Mouse (Mus musculus) stomach, embryonic 14.5 days (tissue): ENCODE measurements around the gene St3gal4. TPM values are rescaled to one million over a fixed set of nuclear protein-coding genes. Genes with fewer than 3 reads are reported as not detected.

Source experiments
- ATAC-seq: fragments of 200-750 bp; cut with Nextera tagmentation; 2 replicates; pipeline ENCODE4 v1.8.0; 2017; ENCODE audit warnings: low read depth, moderate TSS enrichment; ENCODE audit not compliant: insufficient number of reproducible peaks, insufficient read depth, low FRiP score
- H3K27ac ChIP-seq: fragments of 300-500 bp; sonication (generic); 2 replicates; pipeline ENCODE4 v1.5.1; 2014; ENCODE audit warnings: mild to moderate bottlenecking, low read length, moderate library complexity, mixed read lengths
- H3K27me3 ChIP-seq: fragments of 300-500 bp; sonication (generic); 2 replicates; pipeline ENCODE4 v1.6.1; 2014; ENCODE audit warnings: low read length, control low read depth, mixed read lengths; ENCODE audit not compliant: control insufficient read depth, insufficient read depth
- H3K36me3 ChIP-seq: fragments of 300-500 bp; sonication (generic); 2 replicates; pipeline ENCODE4 v1.6.1; 2014; ENCODE audit warnings: mild to moderate bottlenecking, control low read depth, low read length, moderate library complexity, mixed read lengths; ENCODE audit not compliant: control insufficient read depth, insufficient read depth
- H3K4me1 ChIP-seq: fragments of 300-500 bp; sonication (generic); 2 replicates; pipeline ENCODE4 v1.6.1; 2014; ENCODE audit warnings: low read length, control low read depth, mixed read lengths; ENCODE audit not compliant: control insufficient read depth, insufficient read depth
- H3K4me2 ChIP-seq: fragments of 300-500 bp; sonication (generic); replicated peaks from 2 replicates; pipeline ENCODE4 v1.6.1; 2014; ENCODE audit warnings: low read depth, low read length, control low read depth
- H3K4me3 ChIP-seq: fragments of 300-500 bp; sonication (generic); 2 replicates; pipeline ENCODE4 v1.5.1; 2014; ENCODE audit warnings: low read depth, low read length, control low read depth
- H3K9ac ChIP-seq: fragments of 300-500 bp; sonication (generic); replicated peaks from 2 replicates; pipeline ENCODE4 v1.6.1; 2014; ENCODE audit warnings: low read depth, mild to moderate bottlenecking, control low read depth, low read length, moderate library complexity, mixed read lengths
- H3K9me3 ChIP-seq: fragments of 300-500 bp; sonication (generic); 2 replicates; pipeline ENCODE4 v1.6.1; 2016; ENCODE audit warnings: low read depth, low read length, control low read depth; ENCODE audit not compliant: control insufficient read depth
- WGBS: fragments of 180-500 bp; shearing (Covaris S2); extraction: QIAGEN DNeasy Blood & Tissue Kit; methylation state at CpG from one replicate; pipeline ENCODE4 v1.1.7; 2014; 5-methylcytosine and 5-hydroxymethylcytosine counted together
- polyA plus RNA-seq: library from polyadenylated mRNA; unstranded; fragments of >200 nt; fragmentation: Nextera tagmentation; extraction: Ambion mirVana; gene quantifications from 2 replicates; pipeline ENCODE4 v1.2.1, GENCODE M21; 2014

Gene St3gal4
- polyA plus RNA-seq, 1 experiment from 2014 or later: 24.4 TPM

DNA sequence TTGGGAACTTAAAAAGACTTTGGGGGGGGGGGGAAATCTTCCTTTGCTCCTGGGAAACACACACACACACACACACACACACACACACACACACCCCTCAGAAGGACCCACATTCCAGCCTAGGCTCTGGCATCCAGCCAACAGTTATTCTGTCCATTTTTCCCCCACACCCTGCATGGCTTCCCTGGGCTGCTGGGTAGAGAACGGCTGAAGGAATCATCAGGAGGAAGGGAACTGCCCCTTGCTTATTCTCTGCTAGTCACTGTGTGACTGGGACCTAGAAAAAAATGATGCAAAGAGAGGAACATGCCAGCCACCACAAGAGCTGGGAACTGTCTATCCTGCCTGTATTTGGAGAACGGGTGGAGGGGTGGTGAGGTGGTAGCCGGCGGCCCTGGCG lies 101.0 kb downstream of the St3gal4 start:
- H3K27ac ChIP-seq: no peak overlapping the region
- WGBS: 34% methylated on average over 5 of the region's 5 CpGs
- H3K9me3 ChIP-seq: no peaks in the 10 kb centered on the region
- peaks cover 11% of the 10 kb centered on the region; the same call in 1 of the 2 replicates for H3K4me1 ChIP-seq
- no peak overlapping the region for H3K9ac ChIP-seq
- ATAC-seq: no peak
- H3K4me2 ChIP-seq: no peak overlapping the region
- H3K27me3 ChIP-seq: no peaks in the 10 kb centered on the region
- no peaks in the 10 kb centered on the region for H3K36me3 ChIP-seq
- H3K4me3 ChIP-seq: no peak overlapping the region

DNA sequence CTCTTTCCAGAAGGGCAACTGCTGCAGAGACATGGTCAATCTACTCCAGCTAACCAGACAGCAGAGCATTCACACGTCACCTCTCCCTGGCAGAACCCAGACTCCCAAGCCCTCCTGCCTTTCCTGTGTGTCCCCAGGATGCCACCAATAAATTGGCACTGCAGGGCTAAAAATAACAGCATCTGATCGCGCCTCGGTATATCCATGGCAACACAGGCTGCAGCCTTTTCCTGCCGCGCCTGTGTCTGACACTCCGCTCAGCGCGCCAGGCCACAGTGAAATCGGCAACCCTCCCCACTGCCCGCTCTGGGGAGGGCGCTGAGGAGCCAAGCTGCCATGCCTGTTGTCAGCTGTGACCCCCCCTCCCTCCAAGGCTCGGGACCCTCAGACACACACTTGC lies 101.5 kb downstream of the St3gal4 start:
- ATAC-seq: no peak
- Histone ChIP-seq H3K4me2 (0 out of 2 replicates have a peak overlapping the region, but pooled peaks have one; percentile 10), H3K9ac (no peak overlapping the region)

DNA sequence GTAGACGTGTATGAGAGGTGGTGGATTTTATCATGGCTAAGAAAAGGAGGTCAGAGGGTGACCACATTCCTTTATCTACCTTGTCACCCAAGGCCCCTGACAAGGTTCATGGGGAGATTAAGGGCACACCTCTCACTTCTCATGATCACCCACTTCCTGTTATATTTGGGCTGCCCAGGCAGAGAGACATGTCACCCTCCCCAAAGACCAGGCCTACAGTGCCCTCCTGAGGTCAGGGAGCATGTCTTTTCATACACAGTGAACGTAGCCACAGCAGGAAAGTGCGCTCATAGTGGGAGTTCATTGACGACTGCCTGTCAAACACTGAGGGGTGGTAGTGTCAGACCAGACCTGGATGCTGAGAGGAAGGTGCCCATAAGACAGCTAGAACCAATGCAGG lies 102.3 kb downstream of the St3gal4 start:
- 52% methylated on average over 4 of the region's 4 CpGs for WGBS
- H3K36me3 ChIP-seq: no peaks in the 10 kb centered on the region
- no peaks in the 10 kb centered on the region for H3K9me3 ChIP-seq
- no peak overlapping the region for H3K9ac ChIP-seq
- no peak for ATAC-seq
- H3K4me3 ChIP-seq: no peak overlapping the region
- H3K27ac ChIP-seq: no peak overlapping the region
- no peaks in the 10 kb centered on the region for H3K27me3 ChIP-seq
- H3K4me2 ChIP-seq: no peak overlapping the region
- H3K4me1 ChIP-seq: peaks cover 11% of the 10 kb centered on the region; the same call in 1 of the 2 replicates

More for the DNA sequence above, 101.5 kb downstream of the St3gal4 start:
- Histone ChIP-seq H3K36me3 (no peaks in the 10 kb centered on the region), H3K27me3 (no peaks in the 10 kb centered on the region), H3K27ac (no peak overlapping the region), H3K4me3 (no peak overlapping the region), H3K9me3 (no peaks in the 10 kb centered on the region), H3K4me1 (peaks cover 11% of the 10 kb centered on the region; the same call in 1 of the 2 replicates)
- 18% methylated on average over 13 of the region's 13 CpGs for WGBS

DNA sequence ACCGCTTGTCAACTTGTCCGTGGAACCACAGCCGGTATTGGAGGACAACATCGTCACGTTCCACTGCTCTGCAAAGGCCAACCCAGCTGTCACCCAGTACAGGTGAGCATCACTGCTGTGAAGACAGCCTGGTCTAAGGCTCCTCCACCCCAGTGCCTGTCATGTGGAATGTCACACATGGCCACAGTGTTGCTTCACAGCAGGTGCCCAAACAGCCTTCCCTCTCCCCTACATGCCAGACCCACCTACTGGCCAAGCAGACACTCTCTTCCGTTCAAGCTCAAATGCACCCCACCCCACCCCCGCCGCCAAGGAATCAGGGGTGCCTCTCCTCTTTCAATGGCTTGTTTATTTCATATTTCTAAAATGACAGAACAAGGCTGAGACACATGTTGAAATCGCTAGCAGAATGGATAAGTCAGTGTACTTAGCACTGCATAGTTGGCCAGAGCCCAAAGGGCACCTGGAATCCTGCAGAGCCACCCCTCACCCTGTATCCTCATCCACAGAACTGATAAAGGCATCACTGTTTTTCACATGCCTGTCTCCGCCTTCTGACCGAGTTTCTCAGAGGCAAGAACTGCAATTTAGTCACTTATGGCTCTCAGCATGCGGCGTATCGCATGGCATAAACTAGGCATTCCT lies 111.2 kb downstream of the St3gal4 start:
- H3K36me3 ChIP-seq: no peaks in the 10 kb centered on the region
- H3K27me3 ChIP-seq: no peaks in the 10 kb centered on the region
- H3K27ac ChIP-seq: no peak overlapping the region
- no peak for ATAC-seq
- H3K4me3 ChIP-seq: no peak overlapping the region
- no peaks in the 10 kb centered on the region for H3K9me3 ChIP-seq
- H3K4me1 ChIP-seq: no peaks in the 10 kb centered on the region
- 72% methylated on average over 14 of the region's 14 CpGs for WGBS
- H3K9ac ChIP-seq: no peak overlapping the region
- H3K4me2 ChIP-seq: no peak overlapping the region

DNA sequence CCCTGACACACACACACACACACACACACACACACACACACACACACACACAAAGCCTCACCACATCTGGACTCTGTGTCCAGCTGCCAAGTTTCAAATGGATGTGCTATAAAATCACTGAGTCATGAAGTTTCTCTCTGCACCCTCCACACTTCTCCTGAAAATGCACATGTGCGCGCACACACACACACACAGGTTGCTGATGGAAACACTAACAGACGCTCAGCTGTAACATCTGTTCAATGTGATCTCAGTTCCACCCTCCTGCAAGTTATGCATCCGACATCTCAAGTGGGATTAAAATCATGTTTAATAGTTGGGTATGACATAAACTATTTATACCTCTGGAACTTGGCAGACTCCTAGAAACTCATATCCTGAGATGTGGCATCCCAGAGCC lies 115.0 kb downstream of the St3gal4 start:
- H3K4me1 ChIP-seq: no peaks in the 10 kb centered on the region
- ATAC-seq: no peak; the same call in 1 of the 2 replicates
- 55% methylated on average over 4 of the region's 4 CpGs for WGBS

DNA sequence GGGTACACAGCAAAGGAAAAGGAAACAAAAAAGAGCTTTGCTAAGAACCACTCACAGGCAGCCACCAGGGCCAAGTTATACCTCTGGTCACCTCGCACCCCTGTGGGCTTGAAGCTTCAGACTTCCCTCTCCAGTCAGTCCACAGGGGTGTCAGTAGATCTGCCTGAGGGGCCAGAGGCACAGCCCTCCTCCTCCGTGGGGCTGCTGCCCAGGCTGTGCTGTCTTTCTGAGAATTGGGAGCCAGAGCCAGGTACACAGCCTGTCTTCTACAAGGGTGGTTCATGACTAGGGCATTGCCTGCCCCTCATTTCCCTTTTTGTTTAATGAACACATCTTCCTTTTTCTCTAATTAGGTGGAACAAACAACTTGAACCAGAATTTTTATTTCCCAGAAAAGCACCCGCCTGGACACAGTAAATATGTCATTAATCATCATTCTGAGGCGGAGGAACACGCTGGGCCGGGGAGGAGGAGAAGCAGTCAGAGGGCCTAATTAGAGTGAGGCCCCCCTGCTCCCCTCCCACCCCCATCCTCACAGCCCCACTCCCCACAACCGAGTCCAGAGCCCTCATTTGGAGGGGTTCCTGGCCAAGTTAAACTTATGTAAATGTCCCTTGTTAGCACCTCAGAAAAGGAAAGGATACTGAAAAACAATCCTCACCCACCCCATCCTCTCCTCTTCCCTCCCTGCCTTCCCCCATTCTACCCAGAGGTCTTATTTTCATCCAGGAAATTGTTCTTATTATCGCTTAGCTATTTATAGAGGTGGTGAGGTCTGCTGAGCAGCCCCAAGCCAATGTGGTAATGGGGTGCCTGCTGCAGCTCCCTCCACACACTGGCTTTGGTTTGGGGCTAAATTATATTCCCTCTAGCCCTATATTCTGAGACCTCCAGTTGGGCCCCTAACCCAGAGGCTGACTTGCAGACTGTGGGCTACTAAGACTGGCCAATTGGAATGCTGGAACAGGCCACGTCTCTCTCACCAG lies 120.9 kb downstream of the St3gal4 start:
- Histone ChIP-seq H3K4me2 (no peak overlapping the region), H3K27me3 (no peaks in the 10 kb centered on the region), H3K4me3 (no peak overlapping the region), H3K9me3 (no peaks in the 10 kb centered on the region), H3K36me3 (no peaks in the 10 kb centered on the region), H3K27ac (no peak overlapping the region), H3K4me1 (no peaks in the 10 kb centered on the region), H3K9ac (no peak overlapping the region)
- peak; percentile 53; the same call in 1 of the 2 replicates for ATAC-seq
- 38% methylated on average over 9 of the region's 9 CpGs for WGBS

More for the DNA sequence above, 115.0 kb downstream of the St3gal4 start:
- Histone ChIP-seq H3K36me3 (no peaks in the 10 kb centered on the region), H3K9ac (no peak overlapping the region), H3K4me2 (no peak overlapping the region), H3K9me3 (no peaks in the 10 kb centered on the region), H3K27me3 (no peaks in the 10 kb centered on the region), H3K4me3 (no peak overlapping the region), H3K27ac (no peak overlapping the region)

Other genes with a start within 250 kb of the St3gal4 start
- gene Dcps, start 56.8 kb upstream of the St3gal4 start, polyA plus RNA-seq: 77.2 and 80.3 TPM in 2 replicates
- 141 and 148 TPM in 2 replicates for gene Srpr, start 80.9 kb upstream of the St3gal4 start, polyA plus RNA-seq
- 13.9 and 14.1 TPM in 2 replicates for gene Tirap, start 81.0 kb upstream of the St3gal4 start, polyA plus RNA-seq
- gene Foxred1, start 91.8 kb upstream of the St3gal4 start, polyA plus RNA-seq: 35.5 and 37.7 TPM in 2 replicates
- 34.1 and 36.6 TPM in 2 replicates for gene Fam118b, start 148.5 kb upstream of the St3gal4 start, polyA plus RNA-seq
- 28.2 and 30.5 TPM in 2 replicates for gene Rpusd4, start 148.6 kb upstream of the St3gal4 start, polyA plus RNA-seq